Mouse (Mus musculus): ENCODE results near the gene Dqx1.

The Dqx1 gene

GRCm38 (mm10) chr6:83033249-83034185 lies 24.1 kb upstream of the Dqx1 start, which contains the start of the genes Dok1 and Loxl3:
Gene Dok1, minus strand, starts transcription at chr6:83033471.
Gene Loxl3, plus strand, starts transcription at chr6:83034173.
- DNase-seq, result peak; percentile 82

GRCm38 (mm10) chr6:83034463-83035055 lies 23.1 kb upstream of the Dqx1 start:
- DNase-seq, result no peak

GRCm38 (mm10) chr6:83037188-83037587 lies 20.5 kb upstream of the Dqx1 start:
- no peak for DNase-seq

GRCm38 (mm10) chr6:83038496-83039012 lies 19.1 kb upstream of the Dqx1 start:
- peak; percentile 87 for DNase-seq

- DNase-seq, result no peak
These were observed 17.0 kb upstream of the Dqx1 start for GRCm38 (mm10) chr6:83040601-83041000.

GRCm38 (mm10) chr6:83043561-83043960 lies 14.1 kb upstream of the Dqx1 start:
- DNase-seq, result no peak

GRCm38 (mm10) chr6:83043993-83044392 lies 13.7 kb upstream of the Dqx1 start:
- no peak for DNase-seq

- DNase-seq, result no peak
These were observed 12.9 kb upstream of the Dqx1 start for GRCm38 (mm10) chr6:83044742-83045141.

- no peak for DNase-seq
These were observed 8.3 kb upstream of the Dqx1 start for GRCm38 (mm10) chr6:83049367-83049766.

- peak; percentile 54 for DNase-seq
These were observed 4.3 kb upstream of the Dqx1 start for GRCm38 (mm10) chr6:83053136-83053960.

GRCm38 (mm10) chr6:83054074-83054851 lies 3.4 kb upstream of the Dqx1 start, which contains the start of gene Aup1:
Gene Aup1, plus strand, starts transcription at chr6:83054521.
- peak; percentile 100 for DNase-seq

- no peak for DNase-seq
These were observed 2.7 kb upstream of the Dqx1 start, which contains the start of gene Htra2 for GRCm38 (mm10) chr6:83054871-83055431. Gene Htra2, minus strand, starts transcription at chr6:83055273.

- no peak for DNase-seq
These were observed 1.1 kb downstream of the Dqx1 start for GRCm38 (mm10) chr6:83058725-83059124.

GRCm38 (mm10) chr6:83065995-83066394 lies 8.4 kb downstream of the Dqx1 start:
- DNase-seq, result no peak

GRCm38 (mm10) chr6:83066441-83066840 lies 8.8 kb downstream of the Dqx1 start:
- no peak for DNase-seq

GRCm38 (mm10) chr6:83068221-83068620 lies 10.6 kb downstream of the Dqx1 start:
- no peak for DNase-seq

- peak; percentile 24 for DNase-seq
These were observed 11.3 kb downstream of the Dqx1 start for GRCm38 (mm10) chr6:83068706-83069487.

GRCm38 (mm10) chr6:83069488-83070246 lies 12.0 kb downstream of the Dqx1 start:
- DNase-seq, result no peak

GRCm38 (mm10) chr6:83070247-83070310 lies 12.4 kb downstream of the Dqx1 start, which contains the start of gene Tlx2:
Gene Tlx2, minus strand, starts transcription at chr6:83070293.
- DNase-seq, result no peak
